Mouse (Mus musculus): ENCODE measurements around the gene Bcl2l14. TPM values are rescaled to one million over a fixed set of nuclear protein-coding genes. Genes with fewer than 3 reads are reported as not detected.

The Bcl2l14 gene
- total RNA-seq, 1 experiment from 2014 or later: 0.24 TPM

GRCm38 (mm10) chr6:134402914-134403683 is 7.0 kb downstream of the Bcl2l14 start:
- peak; percentile 71 for DNase-seq

- DNase-seq: no peak
Measured at GRCm38 (mm10) chr6:134403684-134404070, 7.6 kb downstream of the Bcl2l14 start.

DNA sequence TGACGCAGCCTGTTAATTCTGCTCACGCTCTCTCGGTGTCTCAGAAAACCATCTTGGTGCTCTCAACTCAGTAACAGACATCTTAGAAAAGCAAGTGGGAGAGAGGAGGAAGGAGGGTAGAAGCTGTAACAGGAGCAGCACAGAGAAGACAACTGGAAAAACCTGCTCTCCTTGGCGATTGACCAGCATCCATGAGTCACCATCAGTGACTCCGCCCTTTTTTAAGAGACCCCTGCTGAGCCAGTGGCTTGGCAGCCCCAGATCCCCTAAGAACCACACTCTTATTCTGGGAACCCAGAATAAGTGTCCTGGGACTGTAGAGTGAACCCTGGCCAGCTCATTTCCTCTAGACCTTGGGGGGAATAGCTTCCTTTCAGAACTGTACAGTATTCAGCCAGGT is 11.1 kb downstream of the Bcl2l14 start:
- no peak for DNase-seq

DNA sequence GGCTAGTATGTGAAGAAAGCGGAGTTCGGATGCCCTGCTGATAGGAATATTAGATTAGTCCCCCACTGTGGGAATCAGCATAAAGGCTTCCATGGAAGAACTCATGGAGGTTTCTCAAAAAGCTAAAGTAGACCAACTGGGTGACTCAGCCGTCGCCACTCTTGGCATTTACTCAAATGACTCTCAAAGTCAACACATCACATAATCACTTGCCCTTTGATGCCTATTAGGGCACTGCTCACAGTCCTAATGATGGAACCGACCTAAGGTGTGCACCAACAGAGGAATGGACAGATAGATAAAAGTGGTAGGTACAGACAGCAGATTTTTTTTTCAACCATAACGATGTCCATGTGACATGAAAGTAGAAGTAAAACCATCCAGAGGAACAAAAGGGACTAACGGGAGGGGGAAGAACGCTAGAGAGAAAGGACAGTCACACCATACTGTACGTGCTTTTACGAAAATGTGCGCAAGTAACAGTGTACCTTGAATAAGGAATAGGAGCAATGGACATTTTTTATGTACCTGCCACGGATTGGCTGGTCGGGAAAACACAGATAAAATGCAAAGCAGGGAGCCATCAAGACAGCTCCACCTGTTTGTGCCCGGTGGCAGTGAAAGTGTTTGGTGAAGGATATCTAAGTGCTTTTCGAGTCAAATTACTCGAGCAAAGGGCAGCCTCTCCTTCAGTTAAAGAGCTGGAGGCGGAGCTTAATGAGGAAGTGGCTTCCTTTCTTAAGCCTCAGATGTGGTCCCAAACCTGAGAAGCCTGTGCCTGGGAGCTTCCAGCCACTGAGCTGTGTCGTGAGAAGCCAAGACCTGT is 17.8 kb downstream of the Bcl2l14 start:
- peak; percentile 18 for DNase-seq

DNA sequence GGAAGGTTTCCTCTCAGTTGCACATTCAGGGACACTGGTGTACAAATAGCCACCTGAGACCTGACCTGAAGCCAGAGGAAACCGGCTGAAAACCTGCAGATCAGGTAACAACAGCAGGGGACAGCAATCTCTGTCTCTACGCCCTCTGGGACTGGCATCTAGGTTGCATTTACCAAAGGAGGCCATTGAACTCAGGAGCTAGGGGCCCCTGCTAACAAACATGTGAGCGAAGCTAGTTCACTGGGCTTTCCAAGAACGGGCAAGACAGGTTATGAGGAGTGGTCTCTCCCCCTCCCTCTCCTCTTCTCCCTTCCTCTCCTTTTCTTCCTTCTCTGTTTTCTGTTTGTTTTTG is 18.4 kb downstream of the Bcl2l14 start:
- no peak for DNase-seq

- no peak for DNase-seq
Measured at GRCm38 (mm10) chr6:134416556-134417105, 20.5 kb downstream of the Bcl2l14 start.

DNA sequence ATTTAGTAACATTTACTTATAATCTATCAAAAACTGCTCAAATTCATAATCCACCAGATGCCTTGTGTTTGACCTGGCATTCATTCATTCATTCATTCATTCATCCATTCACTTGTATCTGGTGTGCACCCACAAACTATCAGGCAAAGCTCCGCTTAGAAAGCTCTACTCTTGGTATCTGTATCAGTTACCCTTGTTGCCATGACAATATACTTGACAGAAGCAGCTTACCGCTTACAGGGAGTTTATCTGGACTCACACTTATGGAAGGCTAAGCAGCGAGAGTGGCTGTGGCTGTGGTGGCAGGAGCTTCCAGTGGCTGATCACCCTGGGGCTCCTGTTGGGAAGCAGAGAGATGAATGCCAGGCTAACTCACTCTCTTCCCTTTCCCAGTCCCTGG is 21.8 kb downstream of the Bcl2l14 start:
- no peak for DNase-seq

- DNase-seq: no peak
Measured at GRCm38 (mm10) chr6:134420375-134420774, 24.3 kb downstream of the Bcl2l14 start.

DNA sequence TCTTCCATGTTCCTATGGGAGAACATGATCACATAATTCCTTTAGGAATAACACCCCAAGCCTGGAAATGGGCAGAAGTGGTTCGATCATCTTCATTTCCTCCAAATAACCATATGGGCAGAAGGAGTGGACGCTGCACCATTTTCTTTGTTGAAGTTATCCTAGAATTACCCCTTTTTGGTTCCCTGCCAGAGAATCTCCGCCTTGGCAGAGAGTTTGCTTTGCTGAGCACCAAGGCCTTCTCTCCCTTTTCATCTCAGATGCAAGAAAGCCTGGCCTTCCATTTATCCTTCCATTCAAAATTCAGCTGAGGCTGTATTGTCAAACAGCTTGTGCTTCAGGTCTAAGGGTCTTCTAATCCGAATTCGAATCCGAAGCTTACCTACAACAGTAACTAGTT is 25.8 kb downstream of the Bcl2l14 start:
- peak; percentile 43 for DNase-seq

GRCm38 (mm10) chr6:134425216-134425717 is 29.1 kb downstream of the Bcl2l14 start:
- peak; percentile 35 for DNase-seq

DNA sequence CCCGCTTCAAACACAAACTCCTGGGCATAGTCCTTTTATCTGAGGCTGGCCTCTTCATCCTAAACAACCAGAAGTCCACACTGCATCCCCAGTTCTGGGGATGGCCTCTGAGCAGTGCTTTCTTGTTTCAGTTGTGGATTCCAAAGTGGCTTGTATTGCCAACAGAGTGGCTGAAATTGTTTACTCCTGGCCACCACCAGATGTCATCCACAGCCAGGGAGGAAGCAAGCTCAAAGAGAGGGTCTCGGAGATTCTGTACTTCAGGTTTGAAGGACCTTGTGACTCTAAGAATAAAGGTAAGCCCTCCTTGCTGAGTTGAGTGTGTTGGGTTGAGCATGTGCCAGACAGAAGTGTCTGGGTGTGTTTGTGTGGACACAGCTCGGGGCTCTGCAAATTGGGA is 31.0 kb downstream of the Bcl2l14 start:
- DNase-seq: no peak

GRCm38 (mm10) chr6:134428455-134428854 is 32.3 kb downstream of the Bcl2l14 start:
- DNase-seq: no peak

DNA sequence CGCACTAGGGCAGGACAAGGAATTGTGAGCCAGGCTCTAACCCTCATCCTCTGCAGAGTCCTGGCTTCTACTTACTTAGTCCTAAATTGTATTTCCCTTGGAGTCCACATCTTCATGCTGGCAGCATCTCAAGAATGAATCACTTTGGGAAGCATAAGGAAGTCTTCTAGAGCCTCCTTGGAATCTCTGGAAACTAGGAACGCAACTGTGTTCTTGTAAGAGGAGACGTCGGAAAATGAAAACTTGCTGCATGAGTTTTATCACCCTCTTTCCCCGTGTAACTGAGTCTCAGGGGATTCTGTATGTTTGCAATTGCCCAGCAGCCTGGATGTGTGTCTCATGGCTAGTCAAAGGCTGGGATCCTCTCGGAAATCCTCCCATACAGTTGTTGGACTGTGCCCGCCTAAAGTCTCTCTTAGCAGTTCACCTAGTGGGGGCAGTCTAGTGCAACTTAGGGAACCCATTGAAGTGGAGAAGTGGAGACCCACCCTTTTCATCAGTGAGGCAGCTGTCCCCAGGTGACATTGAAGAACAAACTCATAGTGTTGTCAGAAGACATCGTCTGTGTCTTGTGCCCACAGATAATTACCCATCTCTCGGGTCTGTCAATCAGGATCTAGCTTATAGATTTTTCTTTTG is 34.2 kb downstream of the Bcl2l14 start:
- no peak for DNase-seq

DNA sequence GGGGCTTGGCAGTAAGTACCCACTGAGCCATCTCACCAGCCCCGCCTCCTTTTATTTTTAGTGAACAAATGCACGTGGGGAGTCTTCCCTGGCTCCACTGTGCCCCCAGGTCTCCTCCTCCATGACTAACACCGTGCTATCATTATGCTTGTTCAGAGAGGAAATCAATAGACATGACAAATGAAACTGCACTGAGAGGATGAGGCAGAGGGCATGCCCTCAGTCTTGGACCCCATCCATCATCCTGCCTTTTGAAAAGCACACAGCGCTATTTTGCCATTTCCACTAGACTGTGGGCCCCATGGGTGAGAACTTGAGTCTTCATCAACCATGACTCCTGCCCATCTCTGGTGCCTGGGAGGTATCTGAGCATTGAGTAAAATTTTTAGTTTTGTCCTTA is 35.5 kb downstream of the Bcl2l14 start:
- DNase-seq: no peak

GRCm38 (mm10) chr6:134433281-134433680 is 37.2 kb downstream of the Bcl2l14 start:
- DNase-seq: no peak

GRCm38 (mm10) chr6:134434044-134434443 is 37.9 kb downstream of the Bcl2l14 start:
- no peak for DNase-seq

GRCm38 (mm10) chr6:134434866-134435390 is 38.8 kb downstream of the Bcl2l14 start:
- no peak for DNase-seq

- no peak for DNase-seq
Measured at GRCm38 (mm10) chr6:134436955-134437354, 40.8 kb downstream of the Bcl2l14 start.

DNA sequence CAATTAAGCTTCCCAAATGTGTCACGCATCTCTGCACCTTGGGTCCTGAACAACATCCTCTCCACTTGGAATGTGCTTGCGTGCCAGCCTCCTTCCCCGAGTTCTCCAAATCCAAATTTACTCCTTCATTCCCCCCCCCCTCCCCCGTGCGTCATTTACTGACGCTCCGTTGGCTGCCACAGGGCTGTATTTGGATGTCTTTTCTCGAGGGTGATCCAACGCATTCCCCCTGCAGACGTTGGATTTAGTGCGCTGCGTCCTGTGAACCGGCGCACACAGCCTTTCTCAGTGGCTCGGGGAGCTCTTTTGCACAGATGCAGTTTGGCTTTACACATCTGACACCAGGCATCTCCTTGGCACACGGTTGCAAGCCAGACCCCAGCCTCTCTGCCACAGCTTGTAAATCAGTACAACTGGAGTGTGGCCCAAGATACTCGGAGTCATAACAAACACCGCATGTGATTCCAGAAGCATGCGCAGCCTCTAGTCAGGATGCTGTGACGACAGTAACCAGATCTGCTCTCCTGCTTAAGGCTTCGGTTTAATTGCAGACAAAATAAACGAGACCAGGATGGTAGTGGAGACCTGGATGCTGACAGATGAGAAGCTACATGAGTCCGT is 43.4 kb downstream of the Bcl2l14 start:
- no peak for DNase-seq

DNA sequence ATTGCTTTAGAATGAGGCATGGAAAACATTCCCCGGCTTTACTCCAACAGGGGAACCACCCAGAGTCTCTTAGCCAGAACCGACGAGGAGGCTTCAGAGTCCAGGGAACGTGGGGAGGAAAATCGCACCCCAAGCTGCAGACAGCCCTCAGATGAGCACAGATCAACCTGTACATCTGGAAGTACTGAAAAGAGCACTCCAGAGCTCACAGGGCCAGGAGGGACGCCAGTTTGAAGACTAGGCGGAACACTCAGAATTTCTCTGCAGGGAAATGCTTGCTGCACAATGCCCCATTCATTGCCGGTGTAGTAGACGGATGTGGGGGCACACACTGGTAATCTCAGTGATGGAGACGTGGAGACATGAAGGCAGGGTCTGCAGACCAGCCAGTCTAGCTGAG is 43.9 kb downstream of the Bcl2l14 start:
- no peak for DNase-seq

- no peak for DNase-seq
Measured at GRCm38 (mm10) chr6:134441716-134442115, 45.6 kb downstream of the Bcl2l14 start.

DNA sequence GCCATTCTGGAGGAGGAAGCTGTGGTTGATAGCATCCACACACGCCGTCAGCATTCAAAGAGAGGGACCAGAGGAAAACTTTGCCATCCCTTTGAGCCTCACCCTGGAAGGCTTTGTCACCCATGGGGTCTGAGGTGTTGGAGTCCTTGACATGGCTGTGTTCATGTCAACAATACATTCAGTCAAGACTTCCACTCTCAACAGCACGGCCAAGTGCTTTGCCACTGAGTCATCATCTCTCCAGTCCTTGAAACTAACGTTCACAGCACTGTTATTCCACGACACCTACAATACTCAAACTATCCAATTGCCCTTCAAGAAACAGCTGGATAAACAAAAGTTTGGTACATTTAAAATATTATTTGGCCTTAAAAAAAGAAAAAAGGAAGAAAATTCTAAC is 46.1 kb downstream of the Bcl2l14 start:
- no peak for DNase-seq
